Mouse (Mus musculus) kidney, postnatal 4 days (tissue): ENCODE measurements around the gene Gm17026.
A peak's percentile ranks its signal among the peaks of the same experiment; 100 is the strongest.
"Not testable (repeated sequence)": the region's sequence is repeated elsewhere in the genome, so short reads cannot be mapped to it uniquely, and the experiment has no call there.

ENCODE experiments used
- DNase-seq, 2 experiments: peaks; one replicate each; pipeline ENCODE4 v3.0.0; 2021; ENCODE audit warnings: mixed read lengths in 2 of 2

The Gm17026 gene

DNA sequence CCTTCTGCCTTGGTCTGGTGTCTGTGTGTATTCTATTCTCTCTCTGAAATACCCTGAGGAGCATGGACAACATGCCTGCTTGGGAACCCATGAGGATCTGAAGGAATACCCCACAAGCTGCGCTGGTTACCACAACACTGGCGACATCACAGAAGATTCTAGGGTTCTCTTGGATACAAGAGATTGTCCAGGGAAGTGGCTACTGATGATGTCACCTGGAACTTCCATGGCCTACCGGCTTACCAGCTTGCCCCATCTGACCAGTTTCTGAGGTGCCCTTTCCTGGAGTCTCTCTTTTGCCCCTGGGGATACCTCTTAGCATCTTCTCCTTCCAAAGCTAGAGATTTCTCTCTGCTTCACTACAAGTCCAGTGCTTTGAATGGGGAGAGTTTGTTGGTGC, at the start of gene Gm17026:
Gm17026 (minus strand) TSS at position 101 of the 400 bp plus-strand sequence.
- DNase-seq, result not testable (repeated sequence)

DNA sequence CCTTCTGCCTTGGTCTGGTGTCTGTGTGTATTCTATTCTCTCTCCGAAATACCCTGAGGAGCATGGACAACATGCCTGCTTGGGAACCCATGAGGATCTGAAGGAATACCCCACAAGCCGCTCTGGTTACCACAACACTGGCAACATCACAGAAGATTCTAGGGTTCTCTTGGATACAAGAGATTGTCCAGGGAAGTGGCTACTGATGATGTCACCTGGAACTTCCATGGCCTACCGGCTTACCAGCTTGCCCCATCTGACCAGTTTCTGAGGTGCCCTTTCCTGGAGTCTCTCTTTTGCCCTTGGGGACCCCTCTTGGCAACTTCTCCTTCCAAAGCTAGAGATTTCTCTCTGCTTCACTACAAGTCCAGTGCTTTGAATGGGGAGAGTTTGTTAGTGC, 37.4 kb upstream of the Gm17026 start, which contains the start of gene Gm9611:
Gm9611 (minus strand) TSS at position 101 of the 400 bp plus-strand sequence.
- DNase-seq, result not testable (repeated sequence)

DNA sequence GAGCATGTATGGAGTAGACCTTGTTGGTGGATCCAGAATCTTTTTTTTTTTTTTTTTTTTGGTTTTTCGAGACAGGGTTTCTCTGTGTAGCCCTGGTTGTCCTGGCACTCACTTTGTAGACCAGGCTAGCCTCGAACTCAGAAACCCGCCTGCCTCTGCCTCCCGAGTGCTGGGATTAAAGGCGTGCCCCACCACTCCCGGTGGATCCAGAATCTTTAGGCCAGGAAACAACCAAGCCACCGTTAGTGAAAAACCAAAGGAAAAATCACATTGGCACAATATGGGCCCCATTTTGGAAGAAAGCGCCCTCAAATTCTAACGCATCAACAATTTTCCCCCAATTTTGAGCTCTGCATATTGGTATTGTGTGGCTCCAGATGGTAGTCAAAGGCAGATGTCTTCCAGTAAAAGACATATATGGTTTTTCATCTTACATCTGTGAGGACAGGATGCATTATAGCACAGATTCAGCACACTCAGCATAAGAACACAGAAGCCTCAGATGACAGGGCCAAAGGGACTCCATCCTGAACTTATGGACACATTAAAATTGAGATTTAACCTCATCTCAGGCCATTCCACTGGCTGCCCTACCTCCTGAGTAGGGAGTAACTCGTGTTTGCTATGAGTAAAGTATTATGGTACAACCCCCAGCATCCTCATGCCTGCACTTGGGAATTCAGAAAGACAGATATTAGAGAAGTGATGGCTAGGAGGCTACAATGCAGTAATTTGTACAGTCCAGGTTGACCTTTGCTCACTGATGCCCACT, 42.9 kb downstream of the Gm17026 start:
- peak; percentile 1 to 2 for DNase-seq
